Mouse (Mus musculus): Measurements from ENCODE around the gene Ophn1. TPM values are rescaled to one million over a fixed set of nuclear protein-coding genes. Genes with fewer than 3 reads are reported as not detected.

Ophn1 gene
- polyA plus RNA-seq, 1 experiment = 8.3 TPM

GRCm38 (mm10) chrX:98869735-98870134 is 21.1 kb downstream of the Ophn1 start:
- H3K4me1 ChIP-seq (ENCODE audit: control insufficient read depth, insufficient read depth, low read length) = no peaks in the 10 kb centered on the region; the same call in 1 of the 2 replicates
- WGBS = 12% methylated on average over 2 of the region's 2 CpGs
- no peak overlapping the region for H3K4me3 ChIP-seq (replicated peaks; ENCODE audit: control insufficient read depth, low read depth, low read length)
- TF ChIP-seq POLR2A (IDR thresholded peaks at IDR 0.05; ENCODE audit: borderline replicate concordance, control insufficient read depth, low read depth, low read length) (no peak), CTCF (IDR thresholded peaks at IDR 0.05; ENCODE audit: control insufficient read depth, insufficient read depth, low read length) (no peak)
- no peak overlapping the region for H3K27ac ChIP-seq (ENCODE audit: control insufficient read depth, insufficient read depth, low read depth, low read length, poor library complexity)

DNA sequence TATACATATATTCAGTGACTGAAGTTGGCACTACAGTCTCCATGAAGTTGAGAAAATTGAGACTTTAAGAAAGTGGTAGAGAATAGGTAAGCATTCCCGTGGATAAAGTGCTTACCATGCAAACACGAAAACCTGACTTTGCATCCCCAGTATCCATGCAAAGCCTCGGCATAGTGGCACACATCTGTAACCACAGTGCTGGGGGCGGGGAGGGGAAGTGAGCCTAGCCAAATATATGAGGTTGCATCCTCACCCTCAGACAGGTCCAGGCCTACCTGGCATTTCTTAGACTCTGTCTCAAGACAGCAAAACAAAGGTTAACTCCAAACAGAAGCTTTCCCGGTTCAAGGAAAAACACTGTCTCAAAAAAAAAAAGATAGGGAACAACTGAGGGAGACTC is 21.7 kb downstream of the Ophn1 start:
- Histone ChIP-seq H3K4me3 (replicated peaks; ENCODE audit: control insufficient read depth, low read depth, low read length) (no peak overlapping the region), H3K4me1 (ENCODE audit: control insufficient read depth, insufficient read depth, low read length) (no peaks in the 10 kb centered on the region; the same call in 1 of the 2 replicates), H3K27ac (ENCODE audit: control insufficient read depth, insufficient read depth, low read depth, low read length, poor library complexity) (no peak overlapping the region)
- TF ChIP-seq CTCF (IDR thresholded peaks at IDR 0.05; ENCODE audit: control insufficient read depth, insufficient read depth, low read length) (no peak), POLR2A (IDR thresholded peaks at IDR 0.05; ENCODE audit: borderline replicate concordance, control insufficient read depth, low read depth, low read length) (no peak)
- 28% methylated on average over 5 of the region's 5 CpGs for WGBS

- no peak overlapping the region for H3K4me3 ChIP-seq (replicated peaks; ENCODE audit: control insufficient read depth, low read depth, low read length)
- no peaks in the 10 kb centered on the region for H3K4me1 ChIP-seq (ENCODE audit: control insufficient read depth, insufficient read depth, low read length)
- TF ChIP-seq CTCF (IDR thresholded peaks at IDR 0.05; ENCODE audit: control insufficient read depth, insufficient read depth, low read length) = no peak
- TF ChIP-seq POLR2A (IDR thresholded peaks at IDR 0.05; ENCODE audit: borderline replicate concordance, control insufficient read depth, low read depth, low read length) = no peak
- 11% methylated on average over 5 of the region's 5 CpGs for WGBS
- no peak overlapping the region for H3K27ac ChIP-seq (ENCODE audit: control insufficient read depth, insufficient read depth, low read depth, low read length, poor library complexity)
Observed at GRCm38 (mm10) chrX:98860167-98860566, 30.7 kb downstream of the Ophn1 start.

DNA sequence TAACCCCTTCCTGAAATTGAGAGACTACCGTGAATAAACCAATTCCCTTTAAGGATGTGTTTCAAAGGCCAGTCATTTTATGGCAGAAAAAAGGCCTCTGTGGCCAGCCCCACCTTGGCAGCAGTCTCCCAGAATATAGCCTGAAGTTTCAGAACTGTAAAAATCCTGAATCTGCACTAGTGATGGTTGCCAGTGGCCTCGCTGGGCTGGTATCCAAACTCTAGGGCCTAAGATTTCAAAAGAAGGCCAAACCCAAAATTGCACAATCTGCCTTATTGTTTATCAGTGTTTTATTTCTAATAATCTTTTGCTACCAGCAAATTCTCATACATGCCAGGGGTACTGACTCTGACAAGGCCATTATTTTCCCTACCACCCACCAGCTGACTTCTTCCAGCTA is 34.8 kb downstream of the Ophn1 start:
- WGBS = 77% methylated on average over 2 of the region's 2 CpGs
- no peak for TF ChIP-seq POLR2A (IDR thresholded peaks at IDR 0.05; ENCODE audit: borderline replicate concordance, control insufficient read depth, low read depth, low read length)
- TF ChIP-seq CTCF (IDR thresholded peaks at IDR 0.05; ENCODE audit: control insufficient read depth, insufficient read depth, low read length) = no peak
- Histone ChIP-seq H3K4me1 (ENCODE audit: control insufficient read depth, insufficient read depth, low read length) (no peaks in the 10 kb centered on the region), H3K27ac (ENCODE audit: control insufficient read depth, insufficient read depth, low read depth, low read length, poor library complexity) (no peak overlapping the region), H3K4me3 (replicated peaks; ENCODE audit: control insufficient read depth, low read depth, low read length) (no peak overlapping the region)

DNA sequence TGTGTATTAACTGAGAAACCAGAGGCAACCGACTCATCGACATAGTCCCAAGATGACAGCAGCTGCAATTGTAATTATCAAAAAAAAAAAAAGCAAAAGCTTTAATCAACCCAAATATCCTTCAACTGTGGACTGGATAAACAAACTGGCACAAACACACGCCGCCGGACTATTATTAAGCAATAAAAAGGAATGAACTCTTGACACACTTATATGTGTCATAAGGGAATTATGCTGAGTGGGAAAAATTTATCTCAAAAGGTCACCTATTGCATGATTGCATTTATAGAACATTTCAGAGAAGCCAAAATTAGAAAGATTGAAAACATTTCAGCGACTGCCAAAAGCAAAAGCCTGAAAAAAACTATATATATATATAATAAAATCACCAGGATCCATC is 40.0 kb downstream of the Ophn1 start:
- Histone ChIP-seq H3K4me1 (ENCODE audit: control insufficient read depth, insufficient read depth, low read length) (no peaks in the 10 kb centered on the region), H3K27ac (ENCODE audit: control insufficient read depth, insufficient read depth, low read depth, low read length, poor library complexity) (no peak overlapping the region), H3K4me3 (replicated peaks; ENCODE audit: control insufficient read depth, low read depth, low read length) (no peak overlapping the region)
- WGBS = 80% methylated on average over 6 of the region's 6 CpGs
- TF ChIP-seq CTCF (IDR thresholded peaks at IDR 0.05; ENCODE audit: control insufficient read depth, insufficient read depth, low read length) (no peak), POLR2A (IDR thresholded peaks at IDR 0.05; ENCODE audit: borderline replicate concordance, control insufficient read depth, low read depth, low read length) (no peak)

DNA sequence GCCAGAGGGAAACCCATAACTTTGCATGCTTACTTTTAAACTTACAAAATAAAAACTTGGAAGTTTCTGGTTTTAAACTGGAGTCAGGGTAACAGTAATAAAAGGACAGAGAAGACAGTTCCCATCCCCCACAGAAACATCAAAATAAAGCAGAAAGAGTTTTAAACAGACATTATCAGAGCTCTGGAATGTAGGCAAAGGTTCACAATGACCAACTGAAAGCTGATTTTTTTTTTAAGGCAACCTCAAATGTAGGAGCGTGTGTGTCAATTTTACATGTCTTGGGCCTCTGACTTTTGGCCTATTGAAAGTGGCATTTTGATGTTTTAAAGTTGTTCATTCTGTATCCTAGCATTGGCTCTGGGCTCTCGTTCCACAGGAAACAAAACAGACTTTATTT is 49.2 kb downstream of the Ophn1 start:
- TF ChIP-seq CTCF (IDR thresholded peaks at IDR 0.05; ENCODE audit: control insufficient read depth, insufficient read depth, low read length) (no peak), POLR2A (IDR thresholded peaks at IDR 0.05; ENCODE audit: borderline replicate concordance, control insufficient read depth, low read depth, low read length) (no peak)
- WGBS = 73% methylated on average over 2 of the region's 2 CpGs
- no peak overlapping the region for H3K27ac ChIP-seq (ENCODE audit: control insufficient read depth, insufficient read depth, low read depth, low read length, poor library complexity)
- no peak overlapping the region for H3K4me3 ChIP-seq (replicated peaks; ENCODE audit: control insufficient read depth, low read depth, low read length)
- no peaks in the 10 kb centered on the region for H3K4me1 ChIP-seq (ENCODE audit: control insufficient read depth, insufficient read depth, low read length)

- TF ChIP-seq CTCF (IDR thresholded peaks at IDR 0.05; ENCODE audit: control insufficient read depth, insufficient read depth, low read length) (no peak), POLR2A (IDR thresholded peaks at IDR 0.05; ENCODE audit: borderline replicate concordance, control insufficient read depth, low read depth, low read length) (no peak)
- 87% methylated on average over 1 of the region's 1 CpGs for WGBS
- H3K4me1 ChIP-seq (ENCODE audit: control insufficient read depth, insufficient read depth, low read length) = no peaks in the 10 kb centered on the region
- no peak overlapping the region for H3K27ac ChIP-seq (ENCODE audit: control insufficient read depth, insufficient read depth, low read depth, low read length, poor library complexity)
- H3K4me3 ChIP-seq (replicated peaks; ENCODE audit: control insufficient read depth, low read depth, low read length) = no peak overlapping the region
Observed at GRCm38 (mm10) chrX:98835989-98836388, 54.8 kb downstream of the Ophn1 start.

DNA sequence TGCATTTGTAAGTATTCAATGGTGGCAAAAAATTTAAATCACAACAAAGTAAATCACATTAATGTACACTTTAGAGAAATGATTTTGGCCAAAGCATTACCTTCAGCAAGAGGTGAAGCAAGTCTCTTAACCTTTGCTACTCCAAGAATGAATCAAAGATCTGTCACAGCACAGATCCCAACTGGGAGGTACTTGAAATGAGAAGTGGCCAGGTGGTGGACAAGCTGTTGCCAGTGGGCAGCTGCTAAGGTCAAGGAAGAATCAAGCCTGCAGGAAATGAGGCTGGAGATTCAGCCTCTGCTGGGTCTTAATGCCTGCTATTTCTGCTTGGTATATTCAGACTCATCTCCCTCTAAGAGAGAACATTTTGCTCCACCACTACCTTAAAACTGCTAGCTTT is 87.0 kb downstream of the Ophn1 start:
- H3K4me3 ChIP-seq (replicated peaks; ENCODE audit: control insufficient read depth, low read depth, low read length) = no peak overlapping the region
- H3K27ac ChIP-seq (ENCODE audit: control insufficient read depth, insufficient read depth, low read depth, low read length, poor library complexity) = no peak overlapping the region
- TF ChIP-seq POLR2A (IDR thresholded peaks at IDR 0.05; ENCODE audit: borderline replicate concordance, control insufficient read depth, low read depth, low read length) (no peak), CTCF (IDR thresholded peaks at IDR 0.05; ENCODE audit: control insufficient read depth, insufficient read depth, low read length) (no peak)

GRCm38 (mm10) chrX:98774247-98774950 is 116.4 kb downstream of the Ophn1 start:
- Histone ChIP-seq H3K4me3 (replicated peaks; ENCODE audit: control insufficient read depth, low read depth, low read length) (no peak overlapping the region), H3K4me1 (ENCODE audit: control insufficient read depth, insufficient read depth, low read length) (no peaks in the 10 kb centered on the region), H3K27ac (ENCODE audit: control insufficient read depth, insufficient read depth, low read depth, low read length, poor library complexity) (no peak overlapping the region)
- WGBS = 15% methylated on average over 4 of the region's 4 CpGs
- TF ChIP-seq POLR2A (IDR thresholded peaks at IDR 0.05; ENCODE audit: borderline replicate concordance, control insufficient read depth, low read depth, low read length) = no peak
- no peak for TF ChIP-seq CTCF (IDR thresholded peaks at IDR 0.05; ENCODE audit: control insufficient read depth, insufficient read depth, low read length)

More for the DNA sequence above, 87.0 kb downstream of the Ophn1 start:
- H3K4me1 ChIP-seq (ENCODE audit: control insufficient read depth, insufficient read depth, low read length) = no peaks in the 10 kb centered on the region
